Mouse (Mus musculus) E14TG2a.4 (cell line): ENCODE results near the gene Plekhg3.

Source experiments
- CTCF ChIP-seq: conservative IDR thresholded peaks from 2 replicates; pipeline ENCODE4 v1.5.1; 2014; ENCODE audit warnings: low read length
- NANOG ChIP-seq: IDR thresholded peaks from 2 replicates; pipeline ENCODE4 v1.6.1; 2014; ENCODE audit warnings: borderline replicate concordance, low read length, mixed read lengths
- POU5F1 ChIP-seq: IDR thresholded peaks from 2 replicates; pipeline ENCODE4 v1.6.1; 2014; ENCODE audit warnings: low read length, borderline replicate concordance

- no peak for TF ChIP-seq CTCF
- TF ChIP-seq POU5F1, result no peak
- TF ChIP-seq NANOG, result no peak
Observed at GRCm38 (mm10) chr12:76553917-76554316, 23.2 kb downstream of the Plekhg3 start.
